Mouse (Mus musculus) right cerebral cortex, postnatal 25 days (tissue): ENCODE results near the gene Brpf1.

Experiments used
- DNase-seq: peaks from one replicate; pipeline ENCODE4 v3.0.0; 2022

Gene Brpf1

DNA sequence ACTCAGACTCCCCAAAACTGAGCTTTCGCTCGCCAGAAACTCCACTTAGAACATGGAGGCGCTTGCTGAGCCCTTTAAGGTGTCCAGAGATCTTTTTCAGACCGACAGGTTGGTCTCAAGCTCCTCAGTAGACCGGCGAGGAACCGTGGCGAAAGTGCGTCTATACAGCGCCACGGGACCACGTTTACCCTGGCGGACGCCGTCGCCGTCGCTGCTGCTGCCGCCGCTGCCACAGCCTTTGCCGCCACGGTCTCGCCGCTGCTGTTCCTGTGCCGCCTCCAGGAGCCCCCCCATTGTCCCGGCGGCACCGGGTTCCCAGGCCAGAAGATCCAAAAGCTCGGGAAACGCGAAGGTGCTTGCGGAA lies at the start of gene Brpf1:
Brpf1 (plus strand) TSS at position 152 of the 364 bp plus-strand sequence.
- DNase-seq: no peak

DNA sequence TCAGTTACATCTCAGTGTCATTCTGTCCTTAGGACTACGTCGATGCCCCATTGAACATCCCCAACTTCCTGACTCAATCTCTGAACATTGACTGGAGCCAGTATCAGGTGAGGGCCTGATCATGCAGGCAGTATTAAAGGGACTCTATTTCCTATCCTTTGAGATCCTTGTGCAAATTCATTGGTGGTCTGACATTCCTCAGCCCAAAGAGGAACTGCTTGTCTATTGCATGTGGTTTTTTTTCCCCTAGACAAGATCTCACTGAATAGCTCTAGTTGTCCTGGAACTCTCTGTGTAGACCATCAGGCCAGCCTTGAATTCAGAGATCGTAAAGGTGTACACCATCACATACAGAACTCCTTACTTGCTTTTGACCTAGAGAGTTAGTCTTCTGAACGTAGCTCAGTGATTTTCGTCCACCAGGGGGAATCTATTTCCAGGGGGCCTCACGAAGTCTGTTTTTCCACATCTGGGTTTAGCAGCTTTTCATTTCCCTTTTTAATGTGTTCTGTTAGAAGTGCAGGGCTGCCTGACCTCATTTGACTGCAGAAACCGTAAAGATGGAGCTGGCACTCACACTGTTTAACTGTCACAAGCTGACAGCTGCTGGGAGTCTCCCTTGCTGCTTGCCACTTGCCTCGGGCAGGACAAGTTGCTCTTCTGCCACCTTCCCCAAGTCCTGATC lies 45.6 kb upstream of the Brpf1 start:
- no peak for DNase-seq

DNA sequence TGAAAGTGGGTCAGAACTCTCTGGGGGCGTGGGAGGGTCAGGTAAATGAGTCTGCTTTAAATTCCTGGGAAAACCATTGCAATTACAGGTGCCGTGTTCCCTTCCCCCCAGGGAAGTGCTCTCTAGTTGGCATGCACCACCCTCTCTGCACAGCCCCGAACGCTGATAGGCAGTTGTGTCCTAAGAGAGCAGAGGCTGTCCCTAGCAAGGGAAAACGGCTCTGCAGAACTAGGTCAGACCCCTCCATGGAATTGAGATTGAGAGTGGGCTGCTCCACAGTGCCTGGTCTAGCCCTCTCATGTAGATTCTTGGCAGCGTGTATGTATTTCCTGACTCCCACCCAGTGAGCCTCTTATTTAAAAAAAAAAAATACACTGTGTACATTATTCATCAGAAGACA lies 43.4 kb upstream of the Brpf1 start:
- DNase-seq: no peak

DNA sequence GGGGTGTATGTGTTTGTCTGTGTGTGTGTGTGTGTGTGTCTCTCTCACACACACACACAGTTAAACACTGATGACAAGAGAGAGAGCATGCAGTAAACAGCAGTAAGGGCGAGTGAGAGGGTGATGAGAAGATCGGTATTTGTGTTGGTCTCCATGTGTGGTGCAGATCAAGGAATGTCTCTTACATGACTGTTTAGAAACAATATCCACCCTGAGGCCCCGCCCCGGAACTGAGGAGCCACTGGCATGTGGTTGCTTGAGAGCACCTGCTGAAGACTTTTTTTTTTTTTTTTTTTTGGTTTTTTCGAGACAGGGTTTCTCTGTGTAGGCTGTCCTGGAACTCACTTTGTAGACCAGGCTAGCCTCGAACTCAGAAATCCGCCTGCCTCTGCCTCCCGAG lies 42.5 kb upstream of the Brpf1 start:
- no peak for DNase-seq

DNA sequence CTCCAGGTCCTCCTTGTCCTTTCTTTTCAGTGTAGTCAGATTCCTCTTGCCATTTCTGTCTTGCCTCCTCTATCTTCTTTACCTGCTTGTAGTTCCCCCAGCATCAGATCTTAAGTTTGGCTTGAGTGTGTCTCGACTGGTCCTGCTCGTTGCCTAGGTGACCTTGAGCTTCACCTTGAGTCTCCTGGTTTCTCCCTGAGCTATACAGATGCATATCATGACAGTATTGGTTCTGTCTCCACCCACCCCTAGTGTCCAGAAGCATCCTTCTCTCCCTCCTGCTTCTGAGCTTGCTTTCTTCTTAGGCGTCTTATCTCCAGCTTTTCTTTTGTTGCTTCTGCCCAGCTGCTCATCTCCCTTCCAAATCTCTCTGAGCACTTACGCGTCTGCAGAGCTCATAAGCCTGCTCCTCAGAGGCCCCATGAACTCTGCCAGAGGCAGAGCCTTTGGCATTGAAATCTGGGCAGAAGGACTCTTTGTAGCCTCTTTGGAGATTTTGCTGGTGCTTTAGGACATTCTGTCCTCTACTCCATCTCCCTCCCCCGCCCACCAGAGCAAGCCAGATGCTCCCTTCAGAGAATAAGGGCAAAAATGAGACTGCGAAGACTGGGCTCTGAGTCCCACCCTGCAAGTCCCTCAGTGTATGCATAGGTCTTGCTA lies 39.8 kb upstream of the Brpf1 start:
- DNase-seq: no peak

DNA sequence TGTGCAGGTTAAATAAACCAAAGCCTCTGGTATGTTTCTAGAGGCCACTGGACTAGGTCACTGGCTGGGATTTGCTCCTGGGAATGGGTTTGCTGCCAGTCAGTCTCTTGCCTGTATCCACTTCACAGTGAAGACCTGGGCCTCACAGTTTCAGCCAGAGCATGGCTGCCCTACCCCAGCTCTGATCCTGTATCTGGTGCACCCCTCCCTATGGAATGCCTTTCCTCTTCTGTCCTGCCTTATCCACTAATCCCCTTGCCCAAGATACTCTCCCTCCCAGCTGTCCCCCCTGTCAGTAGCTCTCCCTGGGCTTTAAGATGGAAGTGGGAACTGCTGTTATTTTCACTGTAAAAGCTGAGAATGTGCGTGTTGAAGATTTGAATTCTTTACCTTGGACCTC lies 38.9 kb upstream of the Brpf1 start:
- DNase-seq: no peak

DNA sequence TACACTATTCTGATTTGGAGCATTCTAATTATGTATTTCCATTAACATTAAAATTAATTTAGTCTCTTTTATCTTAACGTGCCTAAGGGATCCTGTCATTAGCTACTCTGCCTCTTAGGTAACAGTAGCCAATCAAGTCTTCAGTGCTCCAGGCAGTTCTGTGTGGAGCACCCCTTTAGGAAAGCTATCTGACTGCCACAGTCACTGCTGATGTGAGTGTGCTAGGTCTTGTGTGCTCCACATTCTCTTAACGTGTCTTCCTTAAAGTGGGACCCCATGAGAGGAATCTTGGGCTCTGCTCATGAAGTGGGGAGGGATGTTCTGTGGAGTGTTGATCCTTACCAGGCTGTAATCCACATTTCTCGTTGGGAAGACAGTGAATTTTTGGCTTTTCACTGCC lies 34.6 kb upstream of the Brpf1 start:
- no peak for DNase-seq

DNA sequence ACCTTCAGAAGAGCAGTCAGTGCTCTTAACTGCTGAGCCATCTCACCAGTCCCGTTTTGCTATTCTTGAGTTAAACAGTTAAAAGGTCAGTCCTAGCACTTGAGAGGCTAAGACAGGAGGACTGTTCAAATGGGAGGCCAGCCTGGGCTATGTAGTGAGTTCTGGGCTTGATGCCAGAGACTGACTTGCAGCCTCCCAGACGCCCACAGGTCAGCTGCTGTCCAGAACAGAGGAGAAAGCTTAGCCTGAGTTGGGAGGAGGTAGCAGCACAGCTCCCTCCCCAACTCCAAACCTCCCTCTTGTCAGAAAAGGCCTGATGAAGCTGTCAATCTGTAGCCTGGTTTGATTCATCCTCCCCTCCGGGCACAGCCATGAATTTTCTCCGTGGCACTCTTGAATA lies 30.1 kb upstream of the Brpf1 start:
- DNase-seq: no peak

DNA sequence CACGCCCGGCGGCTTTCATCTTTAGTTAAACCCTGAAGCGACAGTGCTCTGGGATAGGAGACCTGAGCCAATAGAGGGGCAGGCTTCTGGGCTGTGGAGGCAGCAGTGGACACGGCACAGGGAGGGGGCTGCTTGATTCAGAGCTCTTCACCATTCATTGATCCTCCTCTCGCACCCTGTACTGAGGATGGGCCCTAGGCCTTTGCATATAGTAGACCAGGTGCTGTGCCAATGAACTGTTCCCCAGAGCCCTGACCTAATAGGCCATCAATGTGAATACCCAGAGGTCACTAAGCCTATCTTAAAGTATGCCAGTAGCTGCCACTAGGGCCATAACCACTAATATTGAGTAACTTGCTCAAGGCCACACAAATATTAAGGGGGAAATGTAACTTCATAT lies 25.3 kb upstream of the Brpf1 start:
- DNase-seq: no peak

DNA sequence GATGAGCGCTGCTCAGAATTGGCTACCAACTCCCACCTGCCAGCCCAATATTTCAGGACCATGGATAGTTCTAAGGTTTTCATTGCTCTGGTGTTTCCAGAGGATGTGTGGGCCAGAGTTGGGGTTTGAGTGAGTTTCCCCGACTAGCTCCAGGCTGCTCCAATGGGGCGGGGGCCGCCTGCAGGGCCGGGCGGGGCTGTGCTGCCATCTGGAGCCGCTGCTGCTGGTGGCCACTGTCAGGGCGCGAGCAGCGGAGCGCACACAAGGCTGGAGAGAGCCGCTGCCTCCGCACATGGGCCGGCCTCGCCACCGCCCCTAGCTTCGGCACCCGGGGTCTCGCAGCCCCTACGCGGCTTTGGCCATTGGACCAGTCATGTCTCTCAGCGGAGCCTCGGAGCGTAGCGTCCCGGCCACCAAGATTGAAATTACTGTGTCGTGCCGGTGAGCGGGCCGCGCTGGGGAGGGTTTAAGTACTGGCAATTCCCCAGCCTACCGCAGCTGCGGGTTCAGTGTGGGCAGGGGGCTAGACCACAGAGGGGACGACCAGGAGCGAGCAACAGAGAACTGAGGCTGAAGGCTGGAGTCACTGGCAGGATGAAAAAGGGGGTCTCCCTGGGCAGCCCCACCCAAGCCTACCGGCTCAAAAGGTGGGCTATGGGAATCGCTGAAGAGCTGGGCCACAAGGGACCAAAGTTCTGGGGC lies 24.7 kb upstream of the Brpf1 start, which contains the start of gene Cpne9:
Cpne9 (plus strand) TSS at position 207 of the 702 bp plus-strand sequence.
- peak; percentile 50 for DNase-seq

DNA sequence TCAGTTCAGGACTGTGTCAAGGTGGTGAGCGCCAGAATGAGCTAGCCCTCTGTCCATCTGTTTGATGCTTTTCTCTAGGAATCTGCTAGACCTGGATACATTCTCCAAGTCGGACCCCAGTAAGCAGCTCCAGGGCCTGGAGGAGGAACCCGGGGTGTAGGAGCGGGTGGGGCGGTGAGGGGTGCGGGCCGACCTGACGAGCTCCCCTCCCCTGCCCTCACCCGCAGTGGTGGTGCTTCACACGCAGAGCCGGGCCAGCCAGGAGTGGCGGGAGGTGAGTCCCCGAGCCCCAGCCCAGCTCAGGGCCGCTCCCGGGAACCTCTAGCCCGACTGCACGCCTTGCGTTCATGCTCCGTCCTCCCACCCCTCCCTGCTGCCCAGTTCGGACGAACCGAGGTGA lies 24.0 kb upstream of the Brpf1 start:
- DNase-seq: no peak

DNA sequence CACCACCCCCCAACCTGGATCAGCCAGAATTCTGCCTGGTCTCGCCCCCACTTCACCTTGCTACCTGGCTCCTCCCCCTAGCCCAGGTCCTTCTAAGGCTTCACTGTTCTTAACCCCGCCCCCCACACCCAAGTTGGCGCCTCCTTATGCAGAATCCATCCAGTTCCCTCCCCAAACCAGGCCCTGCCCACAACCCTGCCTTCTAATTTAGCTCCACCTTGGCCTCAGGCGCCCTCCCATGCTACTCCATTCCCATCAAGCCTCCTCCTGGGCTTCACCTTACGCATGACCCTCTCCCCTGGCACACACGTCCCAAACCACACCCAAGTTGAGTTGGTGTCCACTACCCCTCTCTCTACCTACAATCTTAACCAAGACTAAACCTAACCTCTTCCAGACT lies 23.4 kb upstream of the Brpf1 start:
- no peak for DNase-seq

DNA sequence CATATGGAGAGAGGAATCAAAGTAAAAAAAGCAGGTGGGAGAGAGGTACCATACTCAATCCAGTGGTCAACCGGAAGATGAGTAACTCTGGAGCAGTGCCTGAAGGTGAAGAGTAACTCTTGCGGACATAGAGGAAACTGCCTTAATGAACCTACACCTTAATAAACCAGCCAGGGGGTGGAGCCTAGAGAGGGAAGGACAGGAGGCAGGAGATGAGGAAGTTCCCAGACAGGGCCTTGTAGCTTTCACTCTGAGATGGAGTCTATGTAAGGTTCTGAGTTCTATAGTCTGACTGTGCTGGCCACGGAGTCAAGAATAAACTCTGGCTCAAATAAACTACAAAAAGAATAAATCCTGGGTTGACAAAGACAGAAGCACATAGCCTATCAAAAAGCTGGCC lies 22.0 kb upstream of the Brpf1 start:
- DNase-seq: no peak

DNA sequence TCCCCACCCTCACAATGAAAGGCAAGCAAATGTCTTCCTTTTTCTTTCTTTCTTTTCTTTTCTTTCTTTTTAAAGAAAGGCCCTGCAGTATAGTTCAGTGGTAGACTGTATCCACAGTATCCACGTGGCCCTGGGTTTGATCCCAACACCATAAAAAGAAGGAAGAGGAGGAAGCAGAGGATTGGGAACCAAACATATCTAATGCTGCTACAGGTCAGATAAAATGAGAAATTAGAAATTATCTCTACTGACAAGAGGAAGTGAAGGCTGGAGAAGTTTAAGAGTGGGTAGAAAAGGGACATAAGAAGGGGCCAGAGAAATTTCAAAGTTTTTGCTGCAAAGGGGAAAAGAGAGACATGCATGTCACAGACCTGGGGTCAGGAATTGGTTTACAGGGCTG lies 20.6 kb upstream of the Brpf1 start:
- no peak for DNase-seq

DNA sequence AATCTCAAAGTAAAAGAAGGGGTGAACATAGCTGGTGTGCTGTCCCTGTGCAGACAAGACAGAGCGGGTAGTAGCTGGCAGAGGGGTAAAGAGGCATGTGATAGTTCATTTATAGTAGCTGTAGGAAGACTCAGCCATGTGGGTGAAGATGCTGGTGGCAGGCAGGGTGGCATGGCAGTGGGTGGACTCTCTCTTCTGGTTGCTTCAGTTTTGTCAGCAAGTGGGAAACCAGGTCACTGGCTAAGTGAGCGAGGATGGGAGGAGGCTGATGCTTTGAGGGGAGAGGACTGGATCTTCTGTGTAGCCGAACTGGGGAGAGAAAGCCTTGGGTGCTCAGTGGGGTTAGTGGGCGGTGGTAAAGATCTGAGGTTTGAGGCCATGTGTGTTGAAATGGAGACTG lies 19.7 kb upstream of the Brpf1 start:
- peak; percentile 16 for DNase-seq

DNA sequence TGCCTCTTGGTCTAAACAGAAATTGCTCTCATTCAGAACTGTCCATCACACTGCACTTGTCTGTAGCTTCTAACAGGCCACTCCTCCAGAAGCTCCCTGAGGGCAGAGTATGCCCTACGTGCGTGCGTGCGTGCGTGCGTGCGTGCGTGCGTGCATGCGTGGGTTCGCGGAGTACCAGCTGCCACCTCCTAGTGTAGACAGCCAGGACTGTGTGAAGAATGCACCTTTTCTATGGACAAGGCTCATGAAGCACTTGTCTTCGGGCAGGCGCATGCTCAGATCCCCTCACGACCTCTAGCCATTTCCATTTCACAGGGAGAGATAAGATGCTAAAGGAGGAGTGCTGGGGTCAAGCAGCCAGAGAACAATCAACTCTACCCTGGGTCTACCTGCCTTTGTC lies 17.6 kb upstream of the Brpf1 start:
- no peak for DNase-seq

DNA sequence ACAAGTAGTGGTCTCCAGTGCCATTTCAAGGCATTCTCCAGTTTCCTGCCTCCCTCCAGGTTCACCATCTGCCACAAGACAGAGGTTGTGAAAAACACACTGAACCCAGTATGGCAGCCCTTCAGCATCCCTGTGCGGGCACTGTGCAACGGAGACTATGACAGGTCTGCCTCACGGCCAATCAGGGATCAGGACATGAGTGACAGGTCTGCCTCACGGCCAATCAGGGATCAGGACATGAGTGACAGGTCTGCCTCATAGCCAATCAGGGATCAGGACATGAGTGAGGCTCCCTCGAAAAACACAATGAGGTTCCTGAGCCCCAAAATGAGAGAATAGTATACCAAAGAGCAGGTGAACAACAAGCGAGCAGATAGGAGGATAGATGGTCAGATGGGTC lies 16.6 kb upstream of the Brpf1 start:
- no peak for DNase-seq

DNA sequence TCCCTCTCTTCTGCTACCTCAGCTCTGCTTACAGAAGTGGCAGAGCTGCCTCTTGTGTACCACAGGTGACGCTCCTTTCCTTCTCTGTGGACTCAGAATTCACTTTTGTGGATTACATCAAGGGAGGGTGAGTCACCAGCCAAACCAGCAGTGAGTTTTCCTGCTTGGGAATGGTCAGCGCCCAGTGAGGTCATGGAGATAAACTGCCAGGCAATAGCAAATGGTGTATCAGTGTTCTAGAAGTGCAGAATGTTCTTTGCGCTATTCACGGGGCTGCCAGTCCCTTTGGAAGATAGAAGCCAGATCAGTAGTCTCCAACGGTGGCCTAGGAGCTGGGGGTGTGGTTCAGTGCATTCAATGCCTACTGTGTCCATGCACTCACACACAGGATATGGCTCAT lies 14.0 kb upstream of the Brpf1 start:
- no peak for DNase-seq

DNA sequence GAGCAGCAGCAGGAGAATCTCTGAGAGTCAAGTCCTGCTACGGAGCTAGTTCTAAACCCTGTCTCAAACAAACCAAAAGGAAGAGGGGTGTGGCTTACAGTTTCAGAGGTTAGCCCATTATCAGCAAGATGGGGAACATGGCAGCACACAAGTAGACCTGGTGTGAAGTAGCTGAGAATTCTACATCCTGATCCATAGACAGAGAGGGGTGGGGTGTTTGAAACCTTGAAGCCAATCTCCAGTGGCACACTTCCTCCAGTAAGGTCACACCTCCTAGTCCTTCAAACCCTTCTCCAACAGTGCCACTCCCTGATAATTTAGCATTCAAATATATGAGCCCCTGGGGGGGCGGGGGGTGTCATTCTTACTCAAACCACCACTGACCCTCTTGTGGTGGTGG lies 10.9 kb upstream of the Brpf1 start:
- DNase-seq: no peak

DNA sequence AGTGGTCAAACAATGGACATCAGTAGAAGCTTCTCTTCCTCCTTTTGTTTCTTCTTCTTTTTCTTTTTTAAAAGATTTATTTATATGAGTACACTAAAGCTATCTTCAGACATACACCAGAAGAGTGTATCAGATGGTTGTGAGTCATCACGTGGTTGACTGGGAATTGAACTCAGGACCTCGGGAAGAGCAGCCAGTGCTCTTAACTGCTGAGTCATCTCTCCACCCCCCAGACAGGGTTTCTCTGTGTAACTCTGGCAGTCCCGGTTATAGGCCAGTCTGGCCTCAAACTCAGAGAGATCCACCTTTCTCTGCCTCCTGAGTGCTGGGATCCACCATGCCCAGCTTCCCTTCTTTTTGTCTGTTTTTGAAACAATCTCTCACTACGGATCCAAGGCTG lies 10.3 kb upstream of the Brpf1 start:
- DNase-seq: no peak

DNA sequence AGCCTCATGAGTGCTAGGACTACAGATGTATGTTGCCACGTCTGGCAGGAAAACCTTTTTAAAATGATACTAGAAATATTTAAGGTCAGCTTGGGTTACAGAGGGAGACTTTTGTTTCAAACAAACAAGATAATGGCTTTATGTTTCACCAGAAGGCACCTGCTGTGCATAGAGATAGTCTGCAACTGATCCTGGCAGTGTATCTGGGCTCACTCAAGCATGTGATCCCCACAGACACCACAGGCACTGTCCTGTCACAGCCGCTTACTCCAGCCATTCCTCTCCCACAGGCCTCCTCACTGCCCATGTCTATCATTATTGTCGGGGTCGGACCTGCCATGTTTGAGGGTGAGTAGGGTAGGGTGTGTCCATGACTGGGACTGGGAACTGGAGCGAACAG lies 5.6 kb upstream of the Brpf1 start:
- no peak for DNase-seq

DNA sequence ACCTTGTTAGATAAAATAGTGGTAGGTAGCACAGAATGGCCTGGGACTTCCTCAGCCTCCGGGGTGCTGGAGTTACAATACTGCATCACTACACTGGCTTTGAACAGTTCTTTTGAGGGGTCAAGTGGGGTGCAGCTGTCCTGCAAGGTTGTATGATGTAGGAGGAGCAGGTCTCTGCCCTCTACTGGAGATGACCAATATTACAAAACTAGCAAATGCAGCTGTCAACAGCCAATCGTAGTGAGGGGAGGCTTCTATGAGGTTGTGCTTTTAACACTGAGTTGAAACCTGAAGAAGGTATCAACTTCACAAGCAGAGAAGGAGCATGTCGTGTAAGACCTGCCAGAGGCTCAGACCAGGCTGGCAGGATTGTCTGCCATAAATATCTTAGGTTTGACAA lies 4.7 kb upstream of the Brpf1 start:
- DNase-seq: no peak

DNA sequence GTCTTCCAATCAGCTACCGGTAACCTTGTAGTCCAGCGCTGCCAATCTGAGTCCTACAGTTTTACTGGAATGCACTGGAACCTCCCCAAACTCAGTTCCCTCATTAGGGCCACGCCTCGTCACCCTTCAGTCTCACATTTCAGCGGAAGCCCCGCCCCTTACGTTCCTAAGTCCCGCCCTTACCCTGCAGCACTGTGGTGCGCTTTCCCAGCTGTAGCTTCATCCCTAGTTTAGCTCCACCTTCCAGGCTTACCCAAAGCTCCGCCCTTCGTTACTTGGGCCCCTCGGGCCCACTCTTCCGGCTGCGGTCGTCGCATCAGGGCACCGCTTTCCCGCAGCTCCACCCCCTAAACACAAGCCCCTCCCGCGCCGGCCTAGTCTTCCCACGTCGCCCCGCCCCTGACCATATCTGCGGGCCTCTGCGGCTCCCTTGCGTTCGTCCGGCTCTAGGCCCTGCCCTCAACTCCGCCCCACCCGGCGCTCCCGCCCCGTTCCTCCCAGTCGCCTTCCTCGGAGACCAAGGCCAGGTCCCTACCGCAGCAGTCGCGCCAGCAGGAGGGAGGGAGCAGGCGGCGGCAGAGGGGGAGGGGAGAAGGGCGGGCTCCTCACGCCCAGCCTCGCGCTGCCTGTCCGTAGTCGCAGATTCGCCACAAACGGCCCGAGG lies 483 bp upstream of the Brpf1 start:
- DNase-seq: peak; percentile 100
